Mouse (Mus musculus) lung, embryonic 16.5 days (tissue): ENCODE data around the gene Tmf1. TPM values are rescaled to one million over a fixed set of nuclear protein-coding genes. Genes with fewer than 3 reads are reported as not detected.
A peak's percentile ranks its signal among the peaks of the same experiment; 100 is the strongest.

Experiments used
- ATAC-seq: fragments of 200-750 bp; cut with Nextera tagmentation; 2 replicates; pipeline ENCODE4 v1.8.0; 2017; ENCODE audit warnings: low read depth, mild to moderate bottlenecking, moderate library complexity
- H3K27ac ChIP-seq: fragments of 300-500 bp; sonication (generic); 2 replicates; pipeline ENCODE4 v1.5.1; 2014; ENCODE audit warnings: mild to moderate bottlenecking, control low read depth, low read length
- H3K27me3 ChIP-seq: fragments of 300-500 bp; sonication (generic); 2 replicates; pipeline ENCODE4 v1.6.1; 2014; ENCODE audit warnings: low read depth, low read length, mixed read lengths; ENCODE audit not compliant: control insufficient read depth, insufficient read depth
- H3K36me3 ChIP-seq: fragments of 300-500 bp; sonication (generic); 2 replicates; pipeline ENCODE4 v1.6.1; 2014; ENCODE audit warnings: low read length; ENCODE audit not compliant: control insufficient read depth, insufficient read depth
- H3K4me1 ChIP-seq: fragments of 300-500 bp; sonication (generic); replicated peaks from 2 replicates; pipeline ENCODE4 v1.6.1; 2014; ENCODE audit warnings: low read length, mixed read lengths; ENCODE audit not compliant: control insufficient read depth, insufficient read depth
- H3K4me2 ChIP-seq: fragments of 300-500 bp; sonication (generic); 2 replicates; pipeline ENCODE4 v1.6.1; 2014; ENCODE audit warnings: low read depth, low read length, control low read depth
- H3K4me3 ChIP-seq: fragments of 300-500 bp; sonication (generic); 2 replicates; pipeline ENCODE4 v1.5.1; 2014; ENCODE audit warnings: mild to moderate bottlenecking, low read length, control low read depth
- H3K9ac ChIP-seq: fragments of 300-500 bp; sonication (generic); 2 replicates; pipeline ENCODE4 v1.6.1; 2014; ENCODE audit warnings: low read length, control low read depth
- H3K9me3 ChIP-seq: fragments of 300-500 bp; sonication (generic); 2 replicates; pipeline ENCODE4 v1.6.1; 2016; ENCODE audit warnings: low read length; ENCODE audit not compliant: control insufficient read depth
- WGBS: fragments of 180-500 bp; shearing (Covaris S2); extraction: QIAGEN DNeasy Blood & Tissue Kit; methylation state at CpG from one replicate; pipeline ENCODE4 v1.1.7; 2014; 5-methylcytosine and 5-hydroxymethylcytosine counted together
- polyA plus RNA-seq: library from polyadenylated mRNA; unstranded; fragments of >200 nt; fragmentation: Nextera tagmentation; extraction: Ambion mirVana; gene quantifications from 2 replicates; pipeline ENCODE4 v1.2.1, GENCODE M21; 2015

The Tmf1 gene
- polyA plus RNA-seq, 1 experiment from 2014 or later: 36.9 TPM

DNA sequence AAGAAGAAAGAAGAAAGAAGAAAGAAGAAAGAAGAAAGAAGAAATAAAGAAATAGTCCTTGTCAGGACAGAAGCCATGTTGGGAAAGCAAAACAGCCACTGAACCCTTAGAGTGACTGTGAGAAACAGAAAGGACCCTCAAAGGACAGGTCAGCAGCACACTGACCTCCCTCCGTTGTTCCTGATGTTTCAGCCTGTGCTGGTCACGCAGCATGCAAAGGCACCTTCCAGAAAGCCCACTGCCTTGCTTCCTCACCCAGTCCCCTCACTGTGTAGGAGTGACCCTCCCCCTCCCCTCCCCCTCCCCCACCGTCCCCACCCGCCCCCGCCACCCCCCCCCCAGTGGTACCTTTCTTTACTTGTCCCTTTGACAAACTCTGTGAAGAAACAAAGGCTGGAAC is 41.8 kb upstream of the Tmf1 start:
- Histone ChIP-seq H3K27me3 (no peaks in the 10 kb centered on the region), H3K36me3 (no peaks in the 10 kb centered on the region), H3K4me3 (no peak overlapping the region), H3K4me2 (no peak overlapping the region), H3K9me3 (no peaks in the 10 kb centered on the region), H3K9ac (no peak overlapping the region), H3K27ac (no peak overlapping the region), H3K4me1 (peaks cover 10% of the 10 kb centered on the region)
- no peak for ATAC-seq
- 66% methylated on average over 3 of the region's 5 CpGs for WGBS

- no peaks in the 10 kb centered on the region for H3K27me3 ChIP-seq
- peaks cover 4% of the 10 kb centered on the region; the same call in 1 of the 2 replicates for H3K36me3 ChIP-seq
- no peaks in the 10 kb centered on the region for H3K9me3 ChIP-seq
- no peak overlapping the region for H3K4me2 ChIP-seq
- peaks cover 13% of the 10 kb centered on the region for H3K4me1 ChIP-seq
- H3K9ac ChIP-seq: no peak overlapping the region
- no peak overlapping the region for H3K4me3 ChIP-seq
- WGBS: 68% methylated on average over 4 of the region's 4 CpGs
- no peak for ATAC-seq
- H3K27ac ChIP-seq: no peak overlapping the region
Measured at GRCm38 (mm10) chr6:97216154-97216821, 37.4 kb upstream of the Tmf1 start.

DNA sequence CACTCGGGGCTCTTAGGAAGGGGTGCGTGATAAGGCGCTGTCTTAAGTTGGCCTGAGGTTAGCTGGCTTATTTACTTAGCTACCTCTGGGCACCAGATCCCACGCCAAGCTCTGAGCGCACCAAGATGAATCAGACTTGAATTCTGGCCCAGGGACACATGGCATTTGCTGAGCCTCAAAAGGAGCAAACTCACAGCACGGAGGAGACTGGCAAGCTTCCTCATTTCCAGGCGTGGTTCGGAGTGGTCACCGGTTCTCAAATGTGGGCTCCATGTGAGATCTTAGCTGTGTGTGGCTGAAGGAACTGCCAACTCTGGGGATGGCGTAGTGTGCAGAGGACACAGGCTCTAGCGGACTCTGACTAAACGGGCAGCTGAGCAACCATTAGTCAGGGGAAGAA is 33.1 kb upstream of the Tmf1 start:
- Histone ChIP-seq H3K4me1 (peaks cover 15% of the 10 kb centered on the region), H3K27ac (no peak overlapping the region)

DNA sequence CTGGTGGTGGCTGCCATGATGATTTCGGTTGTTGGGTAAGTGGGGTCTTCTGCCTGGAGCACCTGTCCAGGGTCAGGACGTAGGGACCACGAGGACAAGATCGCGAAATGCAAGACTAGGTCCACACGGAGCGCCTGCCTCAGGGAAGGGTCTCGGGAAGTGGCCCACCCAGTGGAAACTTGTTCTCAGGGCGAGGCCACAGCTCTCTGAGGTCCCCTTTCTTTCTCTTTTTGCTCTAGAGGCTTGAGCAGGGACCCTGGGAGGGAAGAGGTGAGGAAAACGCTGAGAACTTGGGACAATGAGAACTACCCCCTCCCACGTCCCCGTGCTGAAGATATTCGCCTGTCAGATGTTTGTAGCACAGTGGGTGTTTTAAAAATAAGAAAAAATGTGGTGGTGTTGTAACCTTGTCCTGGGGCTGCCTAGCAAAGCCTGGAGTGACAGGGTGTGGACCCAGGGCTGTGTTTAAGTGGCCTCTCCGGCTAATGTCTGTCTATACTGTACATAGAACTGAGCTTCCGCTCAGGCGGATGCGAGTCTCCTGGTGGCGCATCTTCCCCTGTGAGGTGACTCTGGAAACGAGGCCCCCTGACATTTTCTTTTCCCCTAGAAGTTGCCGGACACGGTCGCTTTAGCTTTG is 32.2 kb upstream of the Tmf1 start:
- 2% methylated on average over 22 of the region's 22 CpGs for WGBS
- Histone ChIP-seq H3K9me3 (no peaks in the 10 kb centered on the region), H3K9ac (peak overlapping the region; percentile 77), H3K36me3 (peaks cover 4% of the 10 kb centered on the region; the same call in 1 of the 2 replicates), H3K27me3 (no peaks in the 10 kb centered on the region), H3K4me2 (peak overlapping the region; percentile 82), H3K4me3 (peak overlapping the region; percentile 72), H3K4me1 (peaks cover 15% of the 10 kb centered on the region), H3K27ac (peak overlapping the region; percentile 76)
- peak; percentile 58 for ATAC-seq

More for the DNA sequence above, 33.1 kb upstream of the Tmf1 start:
- Histone ChIP-seq H3K36me3 (peaks cover 4% of the 10 kb centered on the region; the same call in 1 of the 2 replicates), H3K4me3 (peak overlapping the region; percentile 72), H3K9ac (peak overlapping the region; percentile 39; the same call in 1 of the 2 replicates), H3K9me3 (no peaks in the 10 kb centered on the region), H3K27me3 (no peaks in the 10 kb centered on the region), H3K4me2 (peak overlapping the region; percentile 82)
- no peak for ATAC-seq
- 54% methylated on average over 12 of the region's 12 CpGs for WGBS

- 7% methylated on average over 32 of the region's 32 CpGs for WGBS
- no peaks in the 10 kb centered on the region for H3K9me3 ChIP-seq
- peak; percentile 78 for ATAC-seq
- peak within 1 kb of the TSS; percentile 77 for H3K9ac ChIP-seq
- peaks cover 4% of the 10 kb centered on the region; the same call in 1 of the 2 replicates for H3K36me3 ChIP-seq
- H3K27me3 ChIP-seq: no peaks in the 10 kb centered on the region
- H3K27ac ChIP-seq: peak within 1 kb of the TSS; percentile 76
- H3K4me3 ChIP-seq: peak within 1 kb of the TSS; percentile 72
- peak within 1 kb of the TSS; percentile 82 for H3K4me2 ChIP-seq
- H3K4me1 ChIP-seq: peaks cover 15% of the 10 kb centered on the region
Measured at GRCm38 (mm10) chr6:97210191-97210961, 31.5 kb upstream of the Tmf1 start, which contains the start of gene Arl6ip5. Gene Arl6ip5, plus strand, starts transcription at chr6:97210689.

DNA sequence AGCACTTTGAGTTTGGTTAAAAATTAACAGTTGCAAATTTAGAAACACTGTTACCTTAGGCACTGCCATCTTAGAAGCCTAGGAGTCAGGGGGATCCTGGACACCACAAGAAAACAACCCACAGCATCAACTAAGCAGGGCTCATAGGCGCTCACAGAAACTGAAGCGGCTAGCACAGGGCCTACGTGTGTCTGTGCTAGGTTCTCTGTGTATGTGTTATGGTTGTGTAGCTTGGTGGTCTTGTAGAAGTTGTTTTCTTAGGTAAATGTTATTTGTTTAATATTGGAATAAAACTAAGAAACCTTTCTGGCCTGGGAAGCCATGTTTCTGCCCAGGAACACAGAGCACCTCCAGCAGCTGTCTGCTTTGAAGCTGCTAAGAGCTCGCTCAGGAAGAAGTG is 30.8 kb upstream of the Tmf1 start:
- 89% methylated on average over 4 of the region's 4 CpGs for WGBS

DNA sequence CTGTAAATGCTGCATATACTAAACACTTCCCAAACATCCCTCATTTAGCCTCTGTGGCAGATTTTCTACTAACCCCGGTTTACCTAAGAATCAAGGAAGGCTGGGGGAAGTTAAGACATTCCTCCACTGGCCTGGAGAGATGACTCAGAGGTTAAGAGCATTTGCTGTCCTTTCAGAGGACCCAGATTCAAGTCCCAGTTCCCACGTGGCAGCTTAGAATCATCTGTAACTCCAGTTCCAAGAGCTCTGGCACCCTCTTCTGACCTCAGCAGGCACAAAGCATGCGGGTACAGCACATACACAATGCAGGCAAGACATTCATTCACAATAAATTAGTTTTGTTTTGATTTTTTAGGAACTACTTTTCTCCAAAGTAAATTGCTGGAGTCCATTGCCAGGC is 30.3 kb upstream of the Tmf1 start:
- WGBS: 46% methylated on average over 3 of the region's 3 CpGs
- H3K4me3 ChIP-seq: no peak overlapping the region
- no peak overlapping the region for H3K4me2 ChIP-seq
- ATAC-seq: no peak
- no peak overlapping the region for H3K9ac ChIP-seq
- H3K27me3 ChIP-seq: no peaks in the 10 kb centered on the region
- peaks cover 21% of the 10 kb centered on the region for H3K4me1 ChIP-seq
- no peak overlapping the region for H3K27ac ChIP-seq
- H3K9me3 ChIP-seq: no peaks in the 10 kb centered on the region
- no peaks in the 10 kb centered on the region for H3K36me3 ChIP-seq

More for the DNA sequence above, 30.8 kb upstream of the Tmf1 start:
- Histone ChIP-seq H3K4me1 (peaks cover 15% of the 10 kb centered on the region), H3K27ac (no peak overlapping the region), H3K4me3 (no peak overlapping the region), H3K27me3 (no peaks in the 10 kb centered on the region), H3K4me2 (no peak overlapping the region), H3K36me3 (no peaks in the 10 kb centered on the region), H3K9me3 (no peaks in the 10 kb centered on the region), H3K9ac (no peak overlapping the region)
- ATAC-seq: no peak

DNA sequence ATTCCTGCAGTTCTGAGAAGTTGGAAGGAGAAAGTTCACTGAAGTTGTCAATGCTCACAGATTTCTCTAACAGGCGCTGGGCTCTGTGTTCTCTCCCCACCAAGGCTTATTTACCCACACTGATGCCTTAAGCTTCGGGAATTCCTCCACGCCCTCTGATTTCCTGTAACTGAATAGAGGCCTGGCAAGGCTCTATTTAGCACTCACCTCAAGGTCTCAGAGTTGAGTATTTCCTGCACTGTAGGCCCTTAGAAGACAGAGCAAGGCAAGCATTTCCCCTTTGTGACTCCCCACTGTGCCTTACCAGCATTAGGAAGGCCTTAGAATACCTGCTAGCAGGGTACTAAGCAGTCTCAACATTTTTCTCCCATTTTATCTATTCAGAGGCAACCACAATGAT is 29.5 kb upstream of the Tmf1 start:
- Histone ChIP-seq H3K9ac (no peak overlapping the region), H3K27me3 (no peaks in the 10 kb centered on the region), H3K4me2 (no peak overlapping the region), H3K27ac (peak overlapping the region; percentile 66), H3K9me3 (no peaks in the 10 kb centered on the region), H3K4me1 (peaks cover 24% of the 10 kb centered on the region), H3K36me3 (no peaks in the 10 kb centered on the region), H3K4me3 (no peak overlapping the region)
- WGBS: 38% methylated on average over 3 of the region's 3 CpGs
- ATAC-seq: no peak

GRCm38 (mm10) chr6:97207085-97207484 is 28.2 kb upstream of the Tmf1 start:
- Histone ChIP-seq H3K36me3 (no peaks in the 10 kb centered on the region), H3K9me3 (no peaks in the 10 kb centered on the region), H3K4me1 (peaks cover 24% of the 10 kb centered on the region), H3K27me3 (no peaks in the 10 kb centered on the region), H3K4me2 (no peak overlapping the region), H3K4me3 (no peak overlapping the region), H3K9ac (no peak overlapping the region), H3K27ac (no peak overlapping the region)
- no peak for ATAC-seq
- WGBS: 68% methylated on average over 4 of the region's 4 CpGs
